Mouse (Mus musculus): ENCODE measurements at regions not wholly inside any gene's neighbourhood (a gene's known extent, or its start where the extent isn't known, plus 50 kb on each side); places are given as distances from the start of the nearest gene placed in this dataset.

DNA sequence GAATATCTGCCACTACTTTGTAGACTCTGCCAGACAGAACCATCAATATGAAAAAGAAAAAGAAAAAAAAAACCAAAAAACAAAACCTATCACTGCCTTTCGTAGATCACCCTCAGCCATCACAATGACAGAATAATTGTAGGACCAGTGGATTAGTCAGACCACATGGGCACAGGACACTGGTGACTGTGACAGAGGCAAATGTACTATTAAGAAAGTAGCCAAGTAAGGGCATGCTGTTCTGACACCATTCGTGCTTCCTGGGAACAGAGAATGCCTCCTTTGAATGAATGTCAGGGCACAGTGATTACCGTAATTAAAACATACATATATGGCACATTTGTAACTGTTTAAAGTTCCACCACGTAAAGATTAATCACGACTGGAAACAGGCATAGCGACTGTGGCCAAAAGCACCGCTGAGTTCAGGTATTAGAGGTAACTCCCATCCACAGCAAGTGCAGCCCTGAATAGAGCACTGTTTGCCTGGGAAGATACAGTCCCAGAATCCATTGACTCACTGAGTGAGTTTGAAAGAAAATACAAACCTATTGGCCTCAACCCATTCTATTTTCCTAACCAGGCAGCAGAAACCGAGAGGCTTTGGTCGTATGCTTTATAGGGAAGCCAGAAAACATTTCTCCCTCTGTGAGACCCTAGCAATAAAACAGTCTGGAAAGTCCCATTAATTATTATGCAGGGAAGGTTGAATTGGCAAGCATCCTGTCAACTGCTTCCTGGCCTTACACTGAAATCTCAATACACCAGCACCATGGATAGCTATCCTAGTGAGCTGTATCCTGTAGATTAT, 312.2 kb upstream of the Itga1 start:
- Histone ChIP-seq H3K27ac (replicated peaks) (peak overlapping the region; percentile 28; the same call in 1 of the 2 replicates), H3K27me3 (no peaks in the 10 kb centered on the region), H3K4me3 (no peak overlapping the region), H3K36me3 (no peaks in the 10 kb centered on the region), H3K9me3 (no peaks in the 10 kb centered on the region), H3K4me1 (replicated peaks) (no peaks in the 10 kb centered on the region; the same call in 1 of the 2 replicates), H3K4me2 (no peak overlapping the region), H3K9ac (no peak overlapping the region)
- 43% methylated on average over 9 of the region's 9 CpGs for WGBS
- ATAC-seq (ENCODE audit: low read depth), result peak; percentile 78

DNA sequence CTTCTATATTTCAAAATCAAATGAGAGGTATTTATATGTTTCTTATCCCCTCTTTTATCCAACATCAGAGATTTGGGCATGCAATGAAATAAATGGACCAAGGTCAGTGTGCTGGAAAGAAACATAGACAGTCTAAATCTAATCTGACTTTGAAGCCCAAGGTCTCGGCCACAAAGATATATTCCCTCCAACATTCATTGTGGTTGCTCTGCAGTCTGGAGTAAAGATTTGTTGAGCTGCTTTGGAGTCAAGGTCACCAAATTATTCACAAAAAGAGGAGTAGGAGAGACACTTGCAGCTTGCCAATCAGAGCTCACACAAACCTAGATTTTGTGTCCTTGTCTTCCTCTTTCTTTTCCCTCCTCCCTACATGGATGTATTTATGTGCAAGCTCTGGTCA, 304.2 kb upstream of the Itga1 start:
- Histone ChIP-seq H3K4me3 (no peak overlapping the region), H3K27ac (replicated peaks) (no peak overlapping the region), H3K36me3 (no peaks in the 10 kb centered on the region), H3K4me2 (no peak overlapping the region), H3K9ac (no peak overlapping the region), H3K9me3 (no peaks in the 10 kb centered on the region), H3K4me1 (replicated peaks) (no peaks in the 10 kb centered on the region), H3K27me3 (no peaks in the 10 kb centered on the region)
- 79% methylated on average over 1 of the region's 1 CpGs for WGBS
- ATAC-seq (ENCODE audit: low read depth), result no peak

DNA sequence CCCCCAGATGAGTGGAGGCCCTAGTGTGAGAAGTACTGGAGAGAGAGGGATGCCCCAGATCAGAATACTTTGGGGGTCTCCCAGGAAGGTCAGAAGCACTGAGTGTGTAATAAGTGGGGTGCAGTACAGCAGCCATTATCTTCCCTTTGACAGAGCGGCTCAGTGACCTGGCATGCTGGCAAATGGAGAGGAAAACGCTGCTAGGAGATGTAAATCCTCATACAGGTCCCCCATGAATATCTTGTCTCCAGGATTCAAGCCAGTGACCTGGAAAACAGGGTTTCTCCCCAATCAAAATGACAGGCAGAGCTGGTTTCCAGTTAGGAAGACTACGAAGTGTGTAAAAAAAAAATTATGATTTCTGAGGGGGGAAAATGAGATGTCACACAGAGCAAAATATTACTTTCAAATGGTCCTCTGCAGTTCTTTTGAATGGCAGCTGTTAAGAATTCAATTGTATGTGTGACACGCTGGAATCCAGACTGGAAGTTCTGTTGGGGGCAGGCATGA, 299.0 kb upstream of the Itga1 start:
- Histone ChIP-seq H3K4me1 (replicated peaks) (no peaks in the 10 kb centered on the region), H3K27ac (replicated peaks) (no peak overlapping the region), H3K9me3 (no peaks in the 10 kb centered on the region), H3K36me3 (no peaks in the 10 kb centered on the region), H3K27me3 (no peaks in the 10 kb centered on the region), H3K4me3 (no peak overlapping the region), H3K9ac (no peak overlapping the region), H3K4me2 (no peak overlapping the region)
- 58% methylated on average over 4 of the region's 4 CpGs for WGBS
- ATAC-seq (ENCODE audit: low read depth), result no peak

- no peaks in the 10 kb centered on the region for H3K9me3 ChIP-seq
- no peak overlapping the region for H3K27ac ChIP-seq (replicated peaks)
- no peak overlapping the region for H3K9ac ChIP-seq
- H3K4me3 ChIP-seq, result no peak overlapping the region
- no peak for ATAC-seq (ENCODE audit: low read depth)
- no peaks in the 10 kb centered on the region for H3K4me1 ChIP-seq (replicated peaks)
- H3K4me2 ChIP-seq, result no peak overlapping the region
- H3K27me3 ChIP-seq, result no peaks in the 10 kb centered on the region
- WGBS, result 63% methylated on average over 3 of the region's 3 CpGs
- no peaks in the 10 kb centered on the region for H3K36me3 ChIP-seq
These were observed 277.9 kb upstream of the Itga1 start for GRCm38 (mm10) chr13:115379682-115380081.

GRCm38 (mm10) chr13:115376180-115376880, 274.6 kb upstream of the Itga1 start:
- no peak overlapping the region for H3K9ac ChIP-seq
- no peak for ATAC-seq (ENCODE audit: low read depth)
- H3K36me3 ChIP-seq, result no peaks in the 10 kb centered on the region
- no peak overlapping the region for H3K4me3 ChIP-seq
- no peak overlapping the region for H3K27ac ChIP-seq (replicated peaks)
- no peaks in the 10 kb centered on the region for H3K4me1 ChIP-seq (replicated peaks)
- no peaks in the 10 kb centered on the region for H3K9me3 ChIP-seq
- H3K27me3 ChIP-seq, result no peaks in the 10 kb centered on the region
- WGBS, result 72% methylated on average over 16 of the region's 16 CpGs
- no peak overlapping the region for H3K4me2 ChIP-seq

DNA sequence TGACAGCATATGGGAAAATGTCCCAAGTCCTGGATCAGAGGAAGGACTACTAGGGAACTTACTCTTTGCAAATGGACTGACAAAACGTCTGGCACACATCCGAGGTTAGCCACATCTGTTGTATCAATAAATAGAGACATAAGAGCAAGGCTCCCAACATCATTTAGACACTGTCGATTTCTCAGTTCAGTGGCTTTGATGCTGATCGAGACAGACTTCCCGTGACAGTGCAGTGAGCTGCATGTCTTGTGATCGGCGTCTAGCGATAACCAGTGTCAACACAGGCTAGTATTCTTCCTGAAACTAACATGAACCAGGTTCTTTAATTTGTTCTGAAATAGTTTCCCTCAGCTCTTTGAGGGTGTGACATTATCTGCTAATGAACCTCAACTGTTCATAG, 259.7 kb upstream of the Itga1 start:
- H3K27me3 ChIP-seq, result no peaks in the 10 kb centered on the region
- ATAC-seq (ENCODE audit: low read depth), result no peak
- no peaks in the 10 kb centered on the region for H3K9me3 ChIP-seq
- 81% methylated on average over 8 of the region's 8 CpGs for WGBS
- no peaks in the 10 kb centered on the region for H3K4me1 ChIP-seq (replicated peaks)
- H3K9ac ChIP-seq, result no peak overlapping the region
- no peaks in the 10 kb centered on the region for H3K36me3 ChIP-seq
- no peak overlapping the region for H3K27ac ChIP-seq (replicated peaks)
- no peak overlapping the region for H3K4me2 ChIP-seq
- no peak overlapping the region for H3K4me3 ChIP-seq

DNA sequence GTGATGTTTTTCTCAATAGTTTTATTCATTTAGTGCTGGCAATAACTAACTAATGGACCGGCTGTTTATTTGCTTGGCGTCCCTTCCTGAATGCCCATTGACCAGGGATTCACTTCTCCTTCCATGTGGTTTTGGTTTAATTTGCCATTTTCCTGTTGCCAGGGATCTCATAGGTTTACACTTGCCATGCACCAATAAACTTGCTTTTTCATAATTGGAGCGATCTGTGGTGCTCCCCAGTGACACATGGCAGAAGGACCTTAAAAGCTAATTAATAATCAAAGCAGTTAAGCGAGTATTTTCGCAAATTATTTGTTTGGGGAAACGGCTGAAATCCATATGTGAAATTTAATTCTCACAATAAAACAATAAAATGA, 245.2 kb upstream of the Itga1 start:
- H3K4me2 ChIP-seq, result peak overlapping the region; percentile 55
- no peaks in the 10 kb centered on the region for H3K36me3 ChIP-seq
- peak overlapping the region; percentile 32 for H3K4me3 ChIP-seq
- ATAC-seq (ENCODE audit: low read depth), result peak; percentile 82
- peak overlapping the region; percentile 45; the same call in 1 of the 2 replicates for H3K9ac ChIP-seq
- H3K27me3 ChIP-seq, result no peaks in the 10 kb centered on the region
- H3K9me3 ChIP-seq, result no peaks in the 10 kb centered on the region
- peaks cover 12% of the 10 kb centered on the region for H3K4me1 ChIP-seq (replicated peaks)
- 31% methylated on average over 6 of the region's 6 CpGs for WGBS
- H3K27ac ChIP-seq (replicated peaks), result peak overlapping the region; percentile 57

- Histone ChIP-seq H3K9me3 (no peaks in the 10 kb centered on the region), H3K4me1 (replicated peaks) (peaks cover 12% of the 10 kb centered on the region), H3K9ac (peak overlapping the region; percentile 45), H3K27me3 (no peaks in the 10 kb centered on the region), H3K36me3 (no peaks in the 10 kb centered on the region), H3K27ac (replicated peaks) (peak overlapping the region; percentile 57), H3K4me3 (peak overlapping the region; percentile 32), H3K4me2 (peak overlapping the region; percentile 55)
- peak; percentile 89 for ATAC-seq (ENCODE audit: low read depth)
- WGBS, result 24% methylated on average over 20 of the region's 20 CpGs
These were observed 244.6 kb upstream of the Itga1 start for GRCm38 (mm10) chr13:115346115-115347021.

DNA sequence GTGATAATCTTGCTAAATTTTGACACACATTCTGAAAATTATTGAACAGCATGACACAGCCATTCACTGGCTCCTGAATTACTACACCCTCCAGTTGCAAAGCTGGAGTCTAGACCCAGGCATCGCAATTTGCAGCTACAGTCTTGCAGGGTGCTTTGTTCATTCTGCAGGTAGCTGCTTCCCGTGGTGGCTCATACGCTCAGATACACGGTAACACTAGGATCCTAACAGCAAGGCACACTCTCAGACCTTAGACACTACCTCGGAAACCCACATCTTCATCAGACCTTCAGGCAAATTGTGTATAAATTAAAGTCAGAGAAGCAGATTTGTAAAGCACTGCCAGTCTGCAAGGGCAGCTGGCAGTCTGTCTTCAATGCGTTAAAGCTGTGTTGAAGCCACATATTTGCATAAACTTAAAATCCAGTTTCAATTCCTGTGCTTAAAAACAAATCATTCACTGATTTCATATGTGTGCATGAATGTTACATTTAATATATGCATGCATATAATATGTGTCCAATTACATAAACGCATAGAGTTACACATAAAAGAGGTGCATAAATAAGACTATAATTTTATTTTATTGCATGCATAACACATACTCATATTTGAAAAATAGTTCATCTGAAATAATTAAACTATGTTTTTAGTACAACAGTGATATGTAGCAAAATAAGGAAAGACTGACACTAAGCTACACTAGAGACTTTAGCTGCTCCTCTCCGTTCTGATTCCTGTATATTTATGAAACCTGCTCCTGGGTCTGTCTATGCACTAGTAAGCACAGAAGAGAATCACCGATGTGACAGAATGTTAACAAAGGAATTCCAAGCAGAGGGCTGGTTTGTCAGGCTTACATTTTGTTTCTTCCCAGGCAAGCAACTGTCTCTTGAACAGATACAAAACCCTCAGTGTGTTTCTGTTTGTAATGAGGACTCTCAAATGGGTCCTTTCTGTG, 227.5 kb upstream of the Itga1 start:
- WGBS, result 63% methylated on average over 9 of the region's 9 CpGs
- H3K27ac ChIP-seq (replicated peaks), result peak overlapping the region; percentile 54; the same call in 1 of the 2 replicates
- ATAC-seq (ENCODE audit: low read depth), result peak; percentile 50; the same call in 1 of the 2 replicates

DNA sequence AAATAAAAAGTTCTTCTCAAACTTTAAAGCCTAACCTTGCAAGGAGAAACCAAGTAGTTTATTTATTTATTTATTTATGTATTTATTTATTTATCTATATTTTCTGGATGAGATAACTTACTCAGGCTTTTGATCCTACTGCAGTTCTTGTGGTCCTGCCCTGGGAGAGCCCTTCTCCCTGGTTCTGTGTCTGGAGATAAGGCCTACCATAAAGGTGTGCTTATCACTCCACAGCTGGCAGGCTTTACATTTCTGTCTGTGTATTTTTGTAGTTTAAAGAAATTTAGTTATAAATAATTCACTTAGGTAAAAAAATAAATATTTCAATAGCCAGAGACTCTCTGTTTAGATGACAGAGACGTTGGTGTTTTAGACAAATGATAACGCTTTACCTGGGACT, 224.5 kb upstream of the Itga1 start:
- Histone ChIP-seq H3K9me3 (no peaks in the 10 kb centered on the region), H3K36me3 (no peaks in the 10 kb centered on the region), H3K4me1 (replicated peaks) (peaks cover 7% of the 10 kb centered on the region; the same call in 1 of the 2 replicates), H3K4me2 (no peak overlapping the region), H3K9ac (no peak overlapping the region), H3K4me3 (no peak overlapping the region), H3K27me3 (no peaks in the 10 kb centered on the region), H3K27ac (replicated peaks) (no peak overlapping the region)
- no peak for ATAC-seq (ENCODE audit: low read depth)
- WGBS, result 93% methylated on average over 2 of the region's 2 CpGs

More for the DNA sequence above, 227.5 kb upstream of the Itga1 start:
- Histone ChIP-seq H3K4me2 (no peak overlapping the region), H3K4me1 (replicated peaks) (peaks cover 7% of the 10 kb centered on the region; the same call in 1 of the 2 replicates), H3K4me3 (no peak overlapping the region), H3K9ac (no peak overlapping the region), H3K27me3 (no peaks in the 10 kb centered on the region), H3K9me3 (no peaks in the 10 kb centered on the region), H3K36me3 (no peaks in the 10 kb centered on the region)

GRCm38 (mm10) chr13:115316681-115317080, 214.9 kb upstream of the Itga1 start:
- Histone ChIP-seq H3K9me3 (no peaks in the 10 kb centered on the region), H3K4me1 (replicated peaks) (no peaks in the 10 kb centered on the region)
- 83% methylated on average over 3 of the region's 3 CpGs for whole genome bisulfite sequencing

More at GRCm38 (mm10) chr13:115316681-115317080, 214.9 kb upstream of the Itga1 start:
- Histone ChIP-seq H3K36me3 (no peaks in the 10 kb centered on the region), H3K27me3 (no peaks in the 10 kb centered on the region), H3K4me2 (no peak overlapping the region), H3K27ac (replicated peaks) (no peak overlapping the region), H3K4me3 (no peak overlapping the region), H3K9ac (no peak overlapping the region)
- no peak for ATAC-seq (ENCODE audit: low read depth)

All from neural tube, embryonic 13.5 days (tissue).